Mouse (Mus musculus) heart, postnatal 0 days (tissue): ENCODE data around the gene 4932414N04Rik. TPM values are rescaled to one million over a fixed set of nuclear protein-coding genes. Genes with fewer than 3 reads are reported as not detected.

ENCODE experiments used
- ATAC-seq: fragments of 200-750 bp; cut with Nextera tagmentation; 2 replicates; pipeline ENCODE4 v1.8.0; 2017; ENCODE audit warnings: low read depth, moderate number of reproducible peaks, moderate library complexity; ENCODE audit not compliant: insufficient read depth
- DNase-seq: peaks from one replicate; pipeline ENCODE4 v3.0.0-alpha.2; 2016; ENCODE audit warnings: low spot score
- H3K27ac ChIP-seq: fragments of 300-500 bp; sonication (generic); 2 replicates; pipeline ENCODE4 v1.5.1; 2014; ENCODE audit warnings: low read depth, mild to moderate bottlenecking
- H3K27me3 ChIP-seq: fragments of 300-500 bp; sonication (generic); 2 replicates; pipeline ENCODE4 v1.6.1; 2014; ENCODE audit warnings: low read length, mixed read lengths; ENCODE audit not compliant: control insufficient read depth, insufficient read depth
- H3K36me3 ChIP-seq: fragments of 300-500 bp; sonication (generic); replicated peaks from 2 replicates; pipeline ENCODE4 v1.6.1; 2014; ENCODE audit warnings: low read length, mixed read lengths; ENCODE audit not compliant: control insufficient read depth, insufficient read depth
- H3K4me1 ChIP-seq: fragments of 300-500 bp; sonication (generic); 2 replicates; pipeline ENCODE4 v1.6.1; 2014; ENCODE audit warnings: antibody characterized with exemption; ENCODE audit not compliant: control insufficient read depth, insufficient read depth
- H3K4me2 ChIP-seq: fragments of 300-500 bp; sonication (generic); 2 replicates; pipeline ENCODE4 v1.6.1; 2014; ENCODE audit warnings: low read depth, mild to moderate bottlenecking, low read length, moderate library complexity
- H3K4me3 ChIP-seq: fragments of 300-500 bp; sonication (generic); 2 replicates; pipeline ENCODE4 v1.5.1; 2014; ENCODE audit warnings: low read depth, low read length
- H3K9ac ChIP-seq: fragments of 300-500 bp; sonication (generic); replicated peaks from 2 replicates; pipeline ENCODE4 v1.6.1; 2014; ENCODE audit warnings: low read depth, low read length, mixed read lengths
- H3K9me3 ChIP-seq: fragments of 300-500 bp; sonication (generic); replicated peaks from 2 replicates; pipeline ENCODE4 v1.6.1; 2016; ENCODE audit warnings: low read length; ENCODE audit not compliant: control insufficient read depth
- CTCF ChIP-seq: IDR thresholded peaks from 2 replicates; pipeline ENCODE4 v1.5.1; 2016; ENCODE audit warnings: antibody characterized with exemption, control low read depth, low read depth
- EP300 ChIP-seq: IDR thresholded peaks from 2 replicates; pipeline ENCODE4 v1.6.1; 2016; ENCODE audit warnings: antibody characterized with exemption, low read depth
- WGBS: fragments of 180-500 bp; shearing (Covaris S2); extraction: QIAGEN DNeasy Blood & Tissue Kit; methylation state at CpG from one replicate; pipeline ENCODE4 v1.1.7; 2014; 5-methylcytosine and 5-hydroxymethylcytosine counted together
- polyA plus RNA-seq: library from polyadenylated mRNA; unstranded; fragments of >200 nt; fragmentation: Nextera tagmentation; extraction: Ambion mirVana; gene quantifications from 2 replicates; pipeline ENCODE4 v1.2.1, GENCODE M21; 2015
- total RNA-seq: library from RNA; depleted of rRNA; stranded (reverse); fragments of >200 nt; gene quantifications from 2 replicates; pipeline ENCODE4 v1.2.3, GENCODE M21; 2014; ENCODE audit warnings: low replicate concordance; rRNA removed

4932414N04Rik gene
- total and polyA plus RNA-seq, 2 experiments from 2014 or later: not detected

- WGBS: 51% methylated on average over 9 of the region's 9 CpGs
- ATAC-seq (no peak), DNase-seq (no peak)
- Histone ChIP-seq H3K4me1 (no peaks in the 10 kb centered on the region), H3K9me3 (no peaks in the 10 kb centered on the region), H3K9ac (no peak overlapping the region), H3K4me2 (no peak overlapping the region), H3K36me3 (no peaks in the 10 kb centered on the region), H3K27ac (no peak overlapping the region), H3K4me3 (no peak overlapping the region), H3K27me3 (no peaks in the 10 kb centered on the region)
- no peak for TF ChIP-seq CTCF
Observed at GRCm38 (mm10) chr2:68794616-68795015, 138.3 kb downstream of the 4932414N04Rik start.

- no peaks in the 10 kb centered on the region for H3K9me3 ChIP-seq
- H3K27ac ChIP-seq: no peak overlapping the region; the same call in 1 of the 2 replicates
- no peak overlapping the region for H3K4me2 ChIP-seq
- no peak overlapping the region for H3K4me3 ChIP-seq
- DNase-seq (no peak), ATAC-seq (no peak)
- 57% methylated on average over 10 of the region's 10 CpGs for WGBS
- TF ChIP-seq CTCF: no peak
- TF ChIP-seq EP300: no peak
- H3K4me1 ChIP-seq: no peaks in the 10 kb centered on the region
- no peak overlapping the region for H3K9ac ChIP-seq
- no peaks in the 10 kb centered on the region for H3K27me3 ChIP-seq
- no peaks in the 10 kb centered on the region for H3K36me3 ChIP-seq
Observed at GRCm38 (mm10) chr2:68796011-68796775, 139.9 kb downstream of the 4932414N04Rik start.

- no peaks in the 10 kb centered on the region for H3K27me3 ChIP-seq
- TF ChIP-seq EP300: no peak
- no peak for TF ChIP-seq CTCF
- H3K4me2 ChIP-seq: no peak overlapping the region
- WGBS: 77% methylated on average over 4 of the region's 4 CpGs
- H3K9ac ChIP-seq: no peak overlapping the region
- H3K9me3 ChIP-seq: no peaks in the 10 kb centered on the region
- H3K27ac ChIP-seq: no peak overlapping the region
- no peak overlapping the region for H3K4me3 ChIP-seq
- H3K36me3 ChIP-seq: no peaks in the 10 kb centered on the region
- ATAC-seq (no peak), DNase-seq (no peak)
- no peaks in the 10 kb centered on the region for H3K4me1 ChIP-seq
Observed at GRCm38 (mm10) chr2:68797106-68797505, 140.8 kb downstream of the 4932414N04Rik start.

Other genes starting within 250 kb of the 4932414N04Rik start
- 81.8 and 84.5 TPM in 2 replicates for gene Stk39, start 184.2 kb upstream of the 4932414N04Rik start, total RNA-seq
- 83.9 and 93.2 TPM in 2 replicates for gene Stk39, start 184.2 kb upstream of the 4932414N04Rik start, polyA plus RNA-seq
- gene 4933409G03Rik, start 74.1 kb upstream of the 4932414N04Rik start, total RNA-seq: not detected in 2 replicates
- not detected in 2 replicates for gene 4933409G03Rik, start 74.1 kb upstream of the 4932414N04Rik start, polyA plus RNA-seq
- gene Cers6, start 205.0 kb downstream of the 4932414N04Rik start, total RNA-seq: 16.2 and 36.0 TPM in 2 replicates
- gene Cers6, start 205.0 kb downstream of the 4932414N04Rik start, polyA plus RNA-seq: 8.5 and 10.0 TPM in 2 replicates